Mouse (Mus musculus) cerebellum, postnatal 14 days (tissue): ENCODE measurements around the gene Rap1gds1.

ENCODE experiments used
- DNase-seq, 2 experiments: peaks; one replicate each; pipeline ENCODE4 v3.0.0; 2021; ENCODE audit warnings: mixed read lengths in 2 of 2

The Rap1gds1 gene

GRCm38 (mm10) chr3:139074484-139075211 lies at the start of gene Rap1gds1:
Gene Rap1gds1 (minus strand): TSS chr3:139075201.
- peak; percentile 70 to 79 for DNase-seq

GRCm38 (mm10) chr3:139118446-139118845 lies 43.4 kb upstream of the Rap1gds1 start:
- DNase-seq: no peak

- DNase-seq: no peak
These were observed 41.8 kb upstream of the Rap1gds1 start for GRCm38 (mm10) chr3:139116733-139117337.

- no peak for DNase-seq
These were observed 37.5 kb upstream of the Rap1gds1 start for GRCm38 (mm10) chr3:139112335-139112973.

GRCm38 (mm10) chr3:139111877-139112276 lies 36.9 kb upstream of the Rap1gds1 start:
- DNase-seq: peak; percentile 9 to 19

- no peak for DNase-seq
These were observed 33.2 kb upstream of the Rap1gds1 start for GRCm38 (mm10) chr3:139108176-139108575.

- no peak for DNase-seq
These were observed 28.9 kb upstream of the Rap1gds1 start for GRCm38 (mm10) chr3:139103914-139104313.

GRCm38 (mm10) chr3:139103346-139103745 lies 28.3 kb upstream of the Rap1gds1 start:
- no peak for DNase-seq

GRCm38 (mm10) chr3:139101941-139102340 lies 26.9 kb upstream of the Rap1gds1 start:
- DNase-seq: no peak

GRCm38 (mm10) chr3:139099284-139099683 lies 24.3 kb upstream of the Rap1gds1 start:
- DNase-seq: no peak

- no peak for DNase-seq
These were observed 20.9 kb upstream of the Rap1gds1 start for GRCm38 (mm10) chr3:139095894-139096293.

GRCm38 (mm10) chr3:139088526-139088925 lies 13.5 kb upstream of the Rap1gds1 start:
- peak; percentile 17 to 26 for DNase-seq

GRCm38 (mm10) chr3:139083778-139084539 lies 9.0 kb upstream of the Rap1gds1 start:
- no peak for DNase-seq

GRCm38 (mm10) chr3:139079831-139080230 lies 4.8 kb upstream of the Rap1gds1 start:
- no peak for DNase-seq

- no peak for DNase-seq
These were observed 3.0 kb upstream of the Rap1gds1 start for GRCm38 (mm10) chr3:139078010-139078409.

GRCm38 (mm10) chr3:139076059-139076455 lies 1.1 kb upstream of the Rap1gds1 start:
- peak; percentile 48 to 54 for DNase-seq

GRCm38 (mm10) chr3:139075333-139076058 lies 495 bp upstream of the Rap1gds1 start:
- DNase-seq: peak; percentile 92 to 94

GRCm38 (mm10) chr3:139073801-139074483 lies 1.1 kb downstream of the Rap1gds1 start:
- DNase-seq: peak in 1 of 2 experiments; percentile 17

GRCm38 (mm10) chr3:139069539-139069938 lies 5.5 kb downstream of the Rap1gds1 start:
- DNase-seq: peak in 1 of 2 experiments; percentile 5

- DNase-seq: no peak
These were observed 10.9 kb downstream of the Rap1gds1 start for GRCm38 (mm10) chr3:139064076-139064475.

- DNase-seq: no peak
These were observed 12.9 kb downstream of the Rap1gds1 start for GRCm38 (mm10) chr3:139062088-139062487.
